Mouse (Mus musculus) adrenal gland, postnatal 36 days (tissue): Measurements from ENCODE around the gene Hmx2. TPM values are rescaled to one million over a fixed set of nuclear protein-coding genes. Genes with fewer than 3 reads are reported as not detected.

Source experiments
- DNase-seq, 2 experiments: peaks; one replicate each; pipeline ENCODE4 v3.0.0; 2021; ENCODE audit warnings: mixed read lengths in 1 of 2
- long read RNA-seq, 2 experiments: library from polyadenylated mRNA; stranded (forward); transcript quantifications; one replicate each; pipeline ENCODE4 v2.0.0; 2021; ENCODE audit warnings: borderline sequencing depth in 2 of 2
- total RNA-seq, 2 experiments: library from RNA; stranded (reverse); gene quantifications; 2 replicates each; pipeline ENCODE4 v1.2.3; 2021

Gene Hmx2
- total RNA-seq, result not detected
- long read RNA-seq, experiment 1, result 0 reads
- long read RNA-seq, experiment 2, result 0 reads

DNA sequence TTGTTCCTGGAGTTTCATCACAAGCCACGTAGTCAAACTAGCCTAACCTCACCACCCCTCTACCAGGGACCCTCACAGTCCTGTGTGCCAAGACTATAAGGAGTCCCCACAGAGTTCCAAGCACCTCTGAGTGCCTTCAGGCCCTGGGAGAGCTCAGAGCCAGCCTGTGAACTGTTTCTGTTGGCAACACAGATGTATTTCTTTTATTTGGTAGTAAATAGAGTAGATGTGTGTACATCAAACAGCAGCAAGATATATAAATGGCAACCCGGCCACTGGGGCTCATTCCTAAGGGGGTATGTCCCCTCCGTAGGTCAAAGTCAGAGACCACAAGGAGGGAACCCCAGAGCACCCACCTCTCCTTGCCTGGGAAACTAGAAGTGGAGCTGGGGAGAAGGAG lies at the start of gene Hmx2:
Gene Hmx2, plus strand, starts transcription at position 301 of the 400 bp plus-strand sequence.
- DNase-seq, result no peak

DNA sequence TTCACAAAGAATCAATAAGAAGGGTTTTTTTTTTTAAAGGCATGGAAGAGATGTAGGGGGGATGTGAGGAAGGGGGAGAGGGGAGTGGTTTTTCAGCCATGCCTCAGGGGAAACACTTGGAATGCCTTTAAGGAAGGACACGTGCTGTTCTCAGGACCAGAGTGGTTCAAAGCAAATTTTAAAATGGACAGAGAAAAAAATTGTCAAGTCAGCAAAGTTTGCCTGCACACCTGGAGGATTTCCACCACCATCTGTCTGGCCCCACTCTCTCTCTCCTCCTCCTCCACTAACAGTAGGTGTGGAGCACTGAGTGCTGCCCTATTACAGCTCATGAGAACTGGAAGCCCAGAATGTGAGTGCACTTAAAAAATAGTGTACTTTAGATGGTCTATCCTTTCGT lies 44.8 kb upstream of the Hmx2 start:
- no peak for DNase-seq

DNA sequence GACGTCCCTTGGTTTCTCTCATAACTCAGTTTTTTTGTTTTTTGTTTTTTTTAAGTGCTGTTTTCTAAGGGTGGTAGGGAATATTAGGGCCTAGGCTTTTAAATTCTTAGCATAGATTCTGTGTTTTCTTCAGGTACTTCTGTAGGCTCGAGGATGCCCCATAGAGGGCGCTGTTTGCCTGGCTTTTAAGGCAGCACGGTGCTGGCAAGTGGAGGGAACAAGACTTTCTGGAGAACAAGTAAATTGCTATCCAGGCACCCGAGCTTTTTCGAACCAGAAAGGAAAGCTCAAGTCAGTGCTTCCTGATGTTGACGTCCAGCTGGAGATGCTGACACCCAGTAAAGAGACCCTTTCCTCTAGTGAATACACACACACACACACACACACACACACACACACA lies 8.6 kb upstream of the Hmx2 start:
- DNase-seq, result peak; percentile 90

DNA sequence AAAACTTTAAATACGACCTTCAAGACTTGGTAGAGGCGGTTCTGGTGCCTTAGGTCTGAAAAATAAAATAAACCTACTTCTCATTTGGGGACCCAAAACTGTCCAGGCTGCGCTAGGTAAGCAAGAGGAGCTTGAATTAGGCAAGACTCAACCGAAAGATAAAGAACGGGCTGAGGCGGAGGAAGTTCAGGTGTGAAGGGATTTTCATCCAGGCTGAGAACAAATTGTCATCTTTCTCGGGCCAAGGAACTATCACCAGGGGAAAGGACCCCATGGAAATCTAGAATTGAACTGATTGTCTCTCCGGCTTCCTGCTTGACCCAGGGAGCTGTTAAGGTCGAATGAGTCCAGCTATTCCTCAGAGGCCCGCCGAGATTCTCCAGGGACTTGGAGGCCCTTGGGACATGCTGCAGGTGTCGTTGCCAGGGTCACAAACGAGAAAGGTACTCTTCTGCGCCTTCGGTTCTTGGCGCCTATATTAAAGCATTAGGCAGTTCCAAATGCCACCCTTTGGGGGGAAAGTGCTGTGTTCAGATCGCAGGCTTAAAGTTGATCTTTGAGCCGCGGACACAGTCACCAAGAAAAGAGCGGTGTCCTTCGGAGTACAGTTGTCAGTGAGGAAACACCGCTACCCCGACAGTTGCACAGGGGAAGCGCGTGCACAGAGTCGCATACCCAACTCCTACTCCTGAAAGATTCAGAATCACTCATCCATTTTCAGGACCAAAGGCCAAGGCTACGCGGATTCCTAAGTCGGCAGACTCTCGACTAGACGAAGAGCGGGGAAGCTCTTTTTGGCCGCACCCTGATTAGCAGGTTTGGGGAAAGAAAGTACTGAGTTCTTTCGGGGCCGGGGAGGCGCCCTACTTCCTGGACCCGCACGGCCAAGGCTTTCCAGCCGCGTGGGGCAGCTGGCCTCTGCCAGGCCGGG lies 7.1 kb upstream of the Hmx2 start:
- no peak for DNase-seq

DNA sequence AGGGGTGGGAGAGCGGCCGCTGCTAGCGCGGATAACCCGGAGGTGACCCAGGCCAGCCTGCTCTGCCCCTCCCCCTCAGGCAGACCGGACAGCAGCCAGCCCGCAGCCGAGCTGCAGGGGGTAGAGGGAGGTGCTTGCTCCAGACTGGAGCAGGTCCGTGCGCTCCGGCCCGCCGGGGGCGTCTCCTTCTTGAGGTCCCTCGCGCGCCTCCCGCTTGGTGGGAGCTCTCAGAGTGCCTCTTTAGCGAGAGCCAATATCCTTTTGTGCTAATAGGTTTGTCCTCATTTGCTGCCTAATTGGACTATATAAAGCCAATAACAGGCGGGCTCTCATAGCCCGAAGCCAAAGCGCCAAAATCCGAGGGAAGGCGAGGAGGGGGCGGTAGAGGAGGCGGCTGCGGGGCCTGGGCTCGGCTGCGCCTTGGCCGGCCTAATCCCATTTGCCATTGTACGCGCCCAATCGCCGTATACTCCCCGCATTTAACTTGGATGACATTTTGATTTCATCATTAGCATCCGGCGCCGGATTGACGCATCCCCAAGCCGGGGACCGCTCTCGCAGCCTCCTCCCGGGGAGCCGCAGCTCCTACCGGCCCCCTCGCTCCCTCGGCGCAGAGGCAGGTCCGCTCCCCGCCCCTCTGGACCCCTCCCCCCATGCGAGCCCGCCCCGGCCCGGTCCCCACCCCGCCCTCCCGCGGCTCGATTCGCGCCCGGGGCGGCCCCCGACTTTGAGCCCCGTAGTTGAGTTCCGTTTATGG lies 6.3 kb upstream of the Hmx2 start, which contains the start of gene Hmx3:
Gene Hmx3, plus strand, starts transcription at position 753 of the 757 bp plus-strand sequence.
- DNase-seq, result no peak

DNA sequence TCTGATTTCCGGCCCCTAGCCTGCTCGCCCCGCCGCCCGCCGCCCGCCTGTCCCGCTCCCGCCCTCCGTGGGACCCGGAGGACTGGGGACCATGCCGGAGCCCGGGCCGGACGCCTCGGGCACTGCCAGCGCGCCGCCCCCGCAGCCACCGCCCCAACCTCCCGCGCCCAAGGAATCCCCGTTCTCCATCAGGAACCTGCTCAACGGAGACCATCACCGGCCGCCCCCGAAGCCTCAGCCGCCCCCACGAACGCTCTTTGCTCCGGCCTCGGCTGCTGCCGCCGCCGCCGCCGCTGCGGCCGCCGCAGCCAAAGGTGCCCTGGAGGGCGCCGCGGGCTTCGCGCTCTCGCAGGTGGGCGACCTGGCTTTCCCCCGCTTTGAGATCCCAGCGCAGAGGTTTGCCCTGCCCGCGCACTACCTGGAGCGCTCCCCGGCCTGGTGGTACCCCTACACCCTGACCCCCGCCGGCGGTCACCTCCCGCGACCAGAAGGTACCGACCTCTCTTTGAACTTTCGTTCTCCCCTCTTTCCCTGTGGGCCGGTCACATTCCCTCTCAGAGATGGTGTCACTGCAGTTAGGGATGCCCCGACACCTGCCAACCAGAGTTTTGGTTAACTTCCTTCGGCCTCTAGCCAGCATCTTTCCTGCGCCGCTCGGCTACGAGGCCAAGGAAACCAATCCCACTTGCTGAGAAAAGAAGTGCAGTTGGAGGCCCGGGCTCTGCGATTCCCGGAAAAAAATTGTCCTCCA lies 5.5 kb upstream of the Hmx2 start:
- no peak for DNase-seq

DNA sequence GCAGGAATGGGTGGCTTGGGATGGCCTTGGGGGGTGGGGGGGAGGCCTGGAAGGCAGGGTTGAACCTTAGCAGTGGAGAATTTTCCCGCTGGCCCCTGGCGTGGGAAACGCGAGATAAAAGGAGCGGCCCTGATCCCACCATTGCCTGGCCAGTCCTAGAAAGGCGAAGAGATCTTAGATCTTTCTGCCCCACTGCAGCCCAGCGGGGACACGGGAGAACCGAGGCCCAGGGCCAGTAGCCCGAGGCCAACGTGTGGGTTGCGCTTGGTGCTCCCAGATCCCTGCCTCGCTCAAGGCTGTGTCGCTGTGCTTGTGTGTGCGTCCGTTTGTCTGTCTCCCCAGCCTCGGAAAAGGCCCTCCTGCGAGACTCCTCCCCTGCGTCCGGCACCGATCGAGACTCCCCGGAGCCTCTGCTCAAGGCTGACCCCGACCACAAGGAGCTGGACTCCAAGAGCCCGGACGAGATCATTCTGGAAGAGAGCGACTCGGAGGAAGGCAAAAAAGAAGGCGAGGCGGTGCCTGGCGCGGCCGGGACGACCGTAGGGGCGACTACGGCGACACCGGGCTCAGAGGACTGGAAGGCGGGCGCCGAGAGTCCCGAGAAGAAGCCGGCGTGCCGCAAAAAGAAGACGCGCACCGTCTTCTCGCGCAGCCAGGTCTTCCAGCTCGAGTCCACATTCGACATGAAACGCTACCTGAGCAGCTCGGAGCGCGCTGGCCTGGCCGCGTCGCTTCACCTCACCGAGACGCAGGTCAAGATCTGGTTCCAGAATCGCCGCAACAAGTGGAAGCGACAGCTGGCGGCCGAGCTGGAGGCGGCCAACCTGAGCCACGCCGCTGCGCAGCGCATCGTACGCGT lies 4.7 kb upstream of the Hmx2 start:
- DNase-seq, result peak in 1 of 2 experiments; percentile 13

DNA sequence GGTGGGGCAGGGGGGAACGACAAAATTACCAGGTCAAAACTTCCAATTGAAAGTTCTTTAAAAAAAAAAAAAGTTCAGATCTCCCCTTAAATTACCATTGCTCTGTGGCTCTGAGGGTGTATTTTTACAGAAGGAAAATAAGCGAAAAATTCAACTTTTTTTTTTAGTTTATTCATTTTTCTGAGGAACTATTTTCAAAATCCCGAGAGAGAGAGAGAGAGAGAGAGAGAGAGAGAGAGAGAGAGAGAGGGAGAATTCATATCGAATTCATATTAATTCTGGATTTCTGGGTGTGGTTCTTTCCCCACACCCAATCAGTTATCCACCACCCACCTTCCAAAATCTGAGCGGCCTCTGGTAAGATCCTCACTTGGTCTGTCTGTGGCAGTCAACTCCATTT lies 3.7 kb upstream of the Hmx2 start:
- DNase-seq, result no peak

DNA sequence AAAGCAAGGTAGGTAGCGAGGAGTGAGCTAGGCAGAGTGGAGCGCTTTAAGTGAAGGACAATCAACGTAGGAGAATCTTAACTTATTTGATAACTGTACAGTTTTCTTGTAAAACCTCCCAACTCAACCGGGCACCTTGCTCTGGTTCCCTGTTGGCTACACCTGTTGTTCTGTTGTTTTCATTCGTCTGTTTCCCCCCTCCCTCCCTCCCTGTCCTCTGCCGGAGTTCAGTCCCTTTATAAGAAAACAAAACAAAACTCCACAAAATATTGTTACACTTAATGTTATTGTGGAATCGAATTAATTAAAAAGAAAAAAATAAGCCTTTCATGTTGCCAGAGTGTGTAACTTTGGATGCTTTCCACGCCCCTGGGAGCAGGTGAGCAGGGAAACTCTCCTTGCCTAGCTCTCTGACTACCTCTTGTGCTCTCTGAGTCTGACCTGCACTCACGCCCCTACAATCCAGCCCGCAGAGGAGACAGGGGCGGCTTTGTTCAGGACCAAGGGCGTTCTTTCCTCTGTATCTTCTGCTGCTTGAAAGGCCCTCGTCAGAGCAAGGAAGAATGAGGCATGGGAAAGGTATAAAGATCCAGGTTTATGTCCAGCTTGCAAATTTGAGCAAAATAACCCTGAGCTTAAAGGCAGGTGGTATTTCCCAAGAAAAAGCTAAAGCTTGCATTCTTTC lies 2.7 kb upstream of the Hmx2 start:
- DNase-seq, result no peak

DNA sequence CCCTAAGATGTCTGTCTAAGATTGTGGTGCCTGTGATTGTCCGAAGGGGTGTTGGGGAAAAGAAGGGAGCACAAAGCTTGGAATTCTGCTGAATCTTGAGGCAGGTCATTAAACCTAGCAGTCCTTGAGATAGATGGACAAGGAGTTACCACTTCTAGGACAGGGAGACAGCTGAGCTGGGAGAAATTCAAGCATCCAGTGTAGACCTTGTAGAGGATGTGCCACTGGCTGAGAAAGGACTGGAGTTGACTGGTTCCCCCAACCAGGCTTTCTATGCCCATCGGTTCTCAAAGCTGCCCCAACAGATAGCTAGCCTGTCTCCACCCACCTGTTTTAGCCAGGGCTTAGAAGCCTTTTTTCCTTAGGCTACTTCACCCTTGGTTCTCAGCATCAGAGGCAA lies 2.1 kb upstream of the Hmx2 start:
- no peak for DNase-seq

DNA sequence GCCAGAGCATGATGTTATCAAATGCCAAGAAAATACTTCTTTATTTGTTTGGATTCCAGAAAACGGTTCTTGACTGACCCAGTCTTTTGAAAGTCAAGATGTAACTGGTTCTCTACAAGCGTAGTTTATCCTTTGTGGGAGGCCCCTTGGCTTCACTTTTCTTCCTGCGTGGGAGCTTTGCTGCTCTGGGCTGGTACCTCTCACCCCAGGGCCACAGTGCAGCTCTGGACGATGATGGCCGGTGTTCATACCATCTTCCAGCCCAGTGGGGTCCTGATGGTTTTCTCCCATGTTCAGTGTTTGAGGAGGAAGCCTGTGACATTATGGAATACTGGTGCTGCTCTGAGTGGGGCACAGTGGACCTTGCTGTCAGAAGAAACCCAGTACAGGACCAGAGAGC lies 1.1 kb upstream of the Hmx2 start:
- no peak for DNase-seq

DNA sequence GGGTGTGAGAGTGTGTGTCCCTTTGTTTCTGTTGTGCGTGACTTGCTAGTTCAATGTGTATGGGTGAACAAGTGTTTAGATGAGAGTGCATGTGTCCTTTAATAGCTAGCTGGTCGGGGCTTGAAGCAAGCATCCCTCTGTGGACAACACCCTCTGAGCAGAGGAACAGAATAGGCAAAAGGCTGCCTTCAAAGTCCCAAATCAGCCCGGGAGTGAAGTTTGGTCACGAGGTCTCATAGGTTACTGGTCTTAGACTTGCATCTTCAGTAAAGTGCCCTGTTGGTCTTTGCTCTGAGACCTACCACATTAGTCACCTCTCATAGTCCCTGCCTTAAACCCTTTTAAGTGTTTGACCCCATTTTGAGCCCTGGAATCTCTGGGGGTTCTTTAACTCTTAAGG lies 2.9 kb downstream of the Hmx2 start:
- DNase-seq, result no peak

DNA sequence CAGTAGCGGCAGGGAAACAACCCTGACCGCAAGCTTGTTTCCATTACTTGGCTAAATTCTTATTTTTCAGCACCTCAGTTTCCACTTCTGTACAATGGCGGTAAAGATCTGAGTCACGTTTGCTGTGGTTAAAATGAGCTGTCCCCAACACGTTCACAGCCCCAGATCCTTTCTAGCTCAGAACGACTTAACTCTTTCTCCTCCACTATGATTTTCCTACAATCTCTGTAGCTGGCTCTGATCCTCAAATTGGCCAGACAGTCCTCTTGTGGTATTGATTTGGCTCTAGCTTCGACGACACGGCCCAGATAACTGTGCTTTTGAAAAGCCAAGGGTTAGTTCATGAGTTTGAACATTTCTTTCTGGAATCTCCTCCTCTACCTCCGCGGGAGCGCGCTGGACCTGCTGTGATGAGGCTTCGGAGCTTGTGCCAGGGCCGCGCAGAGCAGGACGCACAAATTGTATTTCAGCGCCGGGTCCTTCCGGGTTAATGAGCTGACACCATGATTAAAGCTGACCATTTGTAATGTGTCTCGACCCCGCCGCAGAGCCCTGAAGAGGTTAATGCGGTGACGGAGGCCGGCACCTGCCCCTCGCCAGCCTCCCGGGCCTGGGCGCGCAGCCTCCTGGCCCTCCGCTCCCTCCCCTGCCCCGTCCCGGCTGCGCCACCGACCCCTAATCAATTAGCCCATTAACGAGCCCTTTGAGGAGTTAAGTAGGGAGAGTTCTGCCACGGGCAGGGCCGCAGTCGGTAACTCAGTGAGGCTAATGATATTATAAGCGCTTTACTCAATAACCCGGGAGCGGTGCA lies 3.6 kb downstream of the Hmx2 start:
- DNase-seq, result no peak

DNA sequence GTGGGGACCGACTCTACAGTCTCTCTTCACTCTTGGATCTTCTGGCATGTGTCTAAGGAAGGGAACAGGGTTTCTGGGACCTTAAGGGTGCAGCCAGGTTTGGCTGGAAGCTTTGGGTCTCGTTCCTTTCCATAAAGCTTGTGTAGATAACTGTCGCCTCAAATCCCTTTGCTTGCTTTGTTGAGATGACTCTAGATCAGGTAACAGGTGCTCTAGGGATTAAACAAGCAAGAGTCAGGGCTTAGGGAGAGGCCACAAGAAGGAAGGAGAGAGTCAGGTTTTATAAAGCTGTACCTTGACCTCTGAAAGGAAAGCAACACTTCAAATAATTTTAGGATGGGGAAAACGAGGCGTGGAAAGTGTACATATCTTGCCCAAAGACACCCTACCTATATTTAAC lies 4.2 kb downstream of the Hmx2 start:
- DNase-seq, result no peak

DNA sequence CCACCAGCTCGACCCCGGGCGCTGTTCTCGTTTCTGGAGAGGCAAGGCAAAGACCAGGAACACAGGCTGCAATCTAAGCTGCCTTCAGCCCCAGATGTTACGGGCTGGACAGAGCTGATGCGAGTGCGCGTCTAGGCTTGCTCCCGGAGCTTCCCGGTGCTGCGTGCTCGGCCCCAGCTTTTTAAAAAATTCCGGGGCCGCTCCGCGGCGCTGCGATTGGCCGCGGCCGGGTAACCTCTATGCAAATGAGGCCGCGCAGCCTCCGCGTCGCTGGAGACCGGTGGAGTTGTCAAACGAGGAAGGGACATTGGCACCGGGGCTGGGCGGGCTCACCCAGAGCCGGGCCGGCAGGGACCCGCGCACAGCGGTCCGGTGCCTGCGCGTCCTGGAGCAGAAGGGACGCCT lies 5.2 kb downstream of the Hmx2 start:
- peak; percentile 49 to 57 for DNase-seq

DNA sequence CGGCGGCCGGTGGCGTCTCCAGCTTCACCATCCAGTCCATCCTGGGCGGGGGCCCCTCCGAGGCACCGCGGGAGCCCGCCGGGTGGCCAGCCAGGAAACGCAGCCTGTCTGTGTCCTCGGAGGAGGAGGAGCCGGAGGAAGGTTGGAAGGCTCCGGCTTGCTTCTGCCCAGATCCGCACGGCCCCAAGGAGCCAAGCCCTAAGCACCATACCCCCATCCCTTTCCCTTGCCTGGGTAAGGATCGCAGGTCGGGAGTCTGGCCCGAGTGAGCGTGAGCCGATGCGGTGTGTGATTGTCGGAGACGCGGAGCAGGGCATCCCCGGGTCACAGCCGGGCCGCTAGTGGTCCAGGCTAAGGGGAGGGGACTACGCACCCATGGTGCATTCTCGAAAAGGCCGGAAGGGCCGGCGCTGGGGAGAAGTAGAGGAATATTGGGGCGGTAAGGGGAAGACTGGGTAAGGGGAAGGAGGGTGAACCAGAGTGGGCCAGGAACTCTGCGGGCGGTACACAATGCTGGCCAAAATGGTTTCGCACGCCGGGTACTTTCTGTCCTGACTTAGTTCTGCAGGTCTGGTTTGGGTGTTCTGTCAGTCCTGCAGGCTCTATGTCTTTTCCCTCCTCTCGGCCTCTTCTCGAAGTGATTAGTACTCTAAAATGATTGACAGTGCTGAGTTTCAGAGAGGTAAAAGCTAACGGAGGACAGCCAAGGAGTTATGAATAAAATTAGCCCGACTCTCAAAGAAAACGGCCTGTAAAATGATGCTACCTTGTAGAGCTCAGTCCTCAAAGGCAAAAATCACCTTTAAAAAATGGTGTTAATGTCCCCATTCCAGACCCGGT lies 6.0 kb downstream of the Hmx2 start:
- no peak for DNase-seq

DNA sequence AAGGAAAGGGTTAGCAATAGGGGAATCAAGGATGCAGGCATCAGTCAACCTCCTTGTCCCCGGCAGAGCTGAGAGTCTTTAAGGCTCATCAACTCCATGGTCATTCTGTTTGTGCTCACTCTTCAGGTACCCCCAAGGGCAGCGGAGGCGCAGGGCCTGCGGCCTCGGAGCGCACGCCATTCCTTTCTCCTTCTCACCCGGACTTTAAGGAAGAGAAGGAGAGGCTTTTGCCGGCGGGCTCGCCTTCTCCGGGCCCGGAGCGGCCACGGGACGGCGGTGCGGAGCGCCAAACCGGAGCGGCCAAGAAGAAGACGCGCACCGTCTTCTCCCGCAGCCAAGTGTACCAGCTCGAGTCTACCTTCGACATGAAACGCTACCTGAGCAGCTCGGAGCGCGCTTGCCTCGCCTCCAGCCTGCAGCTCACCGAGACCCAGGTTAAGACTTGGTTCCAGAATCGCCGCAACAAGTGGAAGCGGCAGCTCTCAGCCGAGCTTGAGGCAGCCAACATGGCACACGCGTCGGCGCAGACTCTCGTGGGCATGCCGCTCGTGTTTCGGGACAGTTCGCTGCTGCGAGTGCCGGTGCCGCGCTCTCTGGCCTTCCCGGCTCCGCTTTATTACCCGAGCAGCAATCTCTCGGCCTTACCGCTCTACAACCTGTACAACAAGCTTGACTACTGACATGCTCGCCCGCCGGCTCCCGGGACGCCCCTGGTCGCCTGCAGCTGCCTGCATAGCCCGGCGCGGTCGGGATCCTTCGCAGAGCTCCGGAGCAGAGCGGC lies 6.9 kb downstream of the Hmx2 start:
- peak in 1 of 2 experiments; percentile 19 for DNase-seq

DNA sequence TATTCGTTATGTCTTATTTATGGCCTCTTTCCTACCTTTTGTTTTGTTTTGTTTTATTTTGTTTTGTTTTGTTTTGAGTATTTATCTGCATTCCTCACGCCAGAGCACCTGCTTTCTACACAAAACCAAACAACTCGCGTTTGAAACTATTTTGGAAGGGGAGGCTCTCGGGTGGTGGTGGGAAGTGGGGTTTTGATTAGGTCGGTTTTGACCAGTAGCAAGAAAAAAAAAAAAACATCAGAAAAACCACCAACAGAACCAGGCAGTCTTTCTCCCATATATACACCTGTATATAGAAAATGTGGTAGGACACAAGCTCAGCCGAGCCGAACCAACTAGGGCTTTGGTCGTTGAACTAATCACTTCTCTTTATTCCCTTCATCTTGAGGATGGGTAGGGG lies 7.5 kb downstream of the Hmx2 start:
- DNase-seq, result no peak
